48 mouse cellular contexts compared by ENCODE assay signal in genomic region chrX:108668868-108669267, GRCm38 (mm10). TPM values are rescaled to one million over a fixed set of nuclear protein-coding genes. Genes with fewer than 3 reads are reported as not detected.
"Had no signal": no experiment of that assay in that cellular context is flagged by ENCODE, and none has a peak within 500 bp of the region (broad histone marks: within the 10 kb centered on the region; RNA-seq: fewer than 3 reads in every experiment).

No protein-coding gene starts in this region.

- H3K9me3 ChIP-seq: heart, embryonic 12.5 days; heart, embryonic 13.5 days; heart, embryonic 15.5 days; hindbrain, embryonic 10.5 days; hindbrain, embryonic 12.5 days; hindbrain, embryonic 13.5 days; hindbrain, embryonic 15.5 days; intestine, embryonic 15.5 days; kidney, embryonic 15.5 days had no signal

- H3K27ac ChIP-seq: heart, embryonic 13.5 days; heart, embryonic 15.5 days; hindbrain, embryonic 10.5 days; hindbrain, embryonic 12.5 days; hindbrain, embryonic 13.5 days; hindbrain, embryonic 14.5 days; hindbrain, embryonic 15.5 days; hindbrain, postnatal 0 days; intestine, embryonic 15.5 days; kidney, embryonic 15.5 days; kidney, postnatal 0 days; layer of hippocampus, adult 2 months; left cerebral cortex, adult 2 months had no signal

- H3K9ac ChIP-seq: heart, embryonic 12.5 days; heart, embryonic 13.5 days; heart, embryonic 15.5 days; hindbrain, embryonic 12.5 days; hindbrain, embryonic 13.5 days; hindbrain, embryonic 14.5 days; hindbrain, embryonic 15.5 days; intestine, embryonic 15.5 days; kidney, embryonic 15.5 days had no signal

- H3K4me1 ChIP-seq: heart, embryonic 12.5 days; heart, embryonic 13.5 days; heart, embryonic 15.5 days; hindbrain, embryonic 10.5 days; hindbrain, embryonic 12.5 days; hindbrain, embryonic 13.5 days; hindbrain, embryonic 15.5 days; intestine, embryonic 15.5 days; kidney, embryonic 15.5 days had no signal

- DNase-seq: heart, postnatal 10 days; heart, postnatal 14 days; heart, postnatal 36 days; heart, postnatal 4 days; kidney, adult 11 months; kidney, adult 18-20 months; kidney, adult 2 months; kidney, adult 8-10 months; kidney, adult 9 months; kidney, postnatal 10 days; kidney, postnatal 14 days; kidney, postnatal 25 days; kidney, postnatal 36 days; kidney, postnatal 4 days; layer of hippocampus, adult 9-11 months; layer of hippocampus, postnatal 36 days had no signal

- H3K36me3 ChIP-seq: heart, embryonic 12.5 days; heart, embryonic 13.5 days; heart, embryonic 15.5 days; hindbrain, embryonic 10.5 days; hindbrain, embryonic 12.5 days; hindbrain, embryonic 13.5 days; hindbrain, embryonic 15.5 days; intestine, embryonic 15.5 days; kidney, embryonic 15.5 days had no signal

- H3K27me3 ChIP-seq: heart, embryonic 12.5 days; heart, embryonic 13.5 days; heart, embryonic 15.5 days; hindbrain, embryonic 12.5 days; hindbrain, embryonic 13.5 days; hindbrain, embryonic 15.5 days; intestine, embryonic 15.5 days; kidney, embryonic 15.5 days had no signal

- H3K4me3 ChIP-seq: heart, embryonic 12.5 days; heart, embryonic 13.5 days; heart, embryonic 15.5 days; hindbrain, embryonic 10.5 days; hindbrain, embryonic 12.5 days; hindbrain, embryonic 13.5 days; hindbrain, embryonic 15.5 days; intestine, embryonic 15.5 days; kidney, embryonic 15.5 days; layer of hippocampus, adult 2 months; left cerebral cortex, adult 2 months had no signal

RNA-seq across cellular contexts. Expression of gene Gm379, which starts 4.2 kb away (rescaled TPM):
- total RNA-seq: heart, postnatal 10 days; heart, postnatal 14 days; heart, postnatal 25 days; heart, postnatal 36 days; heart, postnatal 4 days; hematopoietic stem cell, adult 5-6 weeks; hindbrain, postnatal 0 days; layer of hippocampus, adult 18-20 months; layer of hippocampus, adult 2 months; layer of hippocampus, adult 8-10 months; layer of hippocampus, postnatal 10 days; layer of hippocampus, postnatal 14 days; layer of hippocampus, postnatal 25 days; layer of hippocampus, postnatal 36 days; left cerebral cortex, adult 18-20 months; left cerebral cortex, adult 2 months; left cerebral cortex, adult 8-10 months had no signal
- polyA plus RNA-seq: heart, embryonic 11.5 days; heart, embryonic 12.5 days; heart, embryonic 13.5 days; heart, embryonic 14.5 days; heart, embryonic 15.5 days; heart, embryonic 16.5 days; heart, postnatal 0 days; hindbrain, embryonic 10.5 days; hindbrain, embryonic 11.5 days; hindbrain, embryonic 12.5 days; hindbrain, embryonic 13.5 days; hindbrain, embryonic 14.5 days; hindbrain, embryonic 15.5 days; hindbrain, embryonic 16.5 days; hindbrain, postnatal 0 days; inflammation-experienced regulatory T-cells, adult 6 months; intestine, embryonic 14.5 days; kidney, adult 2 months; kidney, embryonic 14.5 days; kidney, embryonic 15.5 days; kidney, postnatal 0 days had no signal
